ENCODE assay signal across 17 mouse cellular contexts in genomic region chr14:22190111-22190510, GRCm38 (mm10).
DNase-seq lines count a peak whose midpoint lies in the region; ATAC-seq lines count a peak whose summit lies in the region.
"Had no signal": no experiment of that assay in that cellular context is flagged by ENCODE, and none has a peak within 500 bp of the region (broad histone marks: within the 10 kb centered on the region; RNA-seq: fewer than 3 reads in every experiment).

No protein-coding gene starts in this region.

- no peak overlapping the region for H3K4me3 ChIP-seq in hindbrain, embryonic 10.5 days
- H3K4me3 ChIP-seq in hindbrain, embryonic 16.5 days (ENCODE audit: low read length): no peak overlapping the region
- no peak overlapping the region for H3K4me3 ChIP-seq in midbrain, embryonic 10.5 days
- H3K4me3 ChIP-seq in midbrain, embryonic 15.5 days: no peak overlapping the region
- H3K4me3 ChIP-seq in neural tube, embryonic 11.5 days (ENCODE audit: low read depth, low read length): no peak overlapping the region
- no peak overlapping the region for H3K4me3 ChIP-seq in embryonic facial prominence, embryonic 14.5 days (ENCODE audit: low read depth, low read length)
- H3K4me3 ChIP-seq in forebrain, embryonic 15.5 days: no peak overlapping the region
- H3K4me3 ChIP-seq: heart, embryonic 12.5 days had no signal

- peak; percentile 29 for DNase-seq in hindbrain, embryonic 10.5 days (ENCODE audit: low spot score)
- DNase-seq in midbrain, embryonic 10.5 days (ENCODE audit: low spot score): peak; percentile 43
- peak; percentile 29 for DNase-seq in neural tube, embryonic 11.5 days (ENCODE audit: low spot score)
- no peak for DNase-seq in neural tube, embryonic 10.5 days (ENCODE audit: extremely low spot score, low spot score)
- DNase-seq in embryonic facial prominence, embryonic 14.5 days (ENCODE audit: low spot score): peak; percentile 42
- DNase-seq: adrenal gland, adult 2 months; adrenal gland, postnatal 25 days; cerebellum, adult 2 months; cerebellum, postnatal 10 days; gastrocnemius, postnatal 10 days had no signal

- no peak overlapping the region for H3K4me2 ChIP-seq in hindbrain, embryonic 16.5 days (ENCODE audit: low read length)
- no peak overlapping the region for H3K4me2 ChIP-seq in midbrain, embryonic 15.5 days
- no peak overlapping the region for H3K4me2 ChIP-seq in neural tube, embryonic 11.5 days (ENCODE audit: low read depth)
- no peak overlapping the region for H3K4me2 ChIP-seq in embryonic facial prominence, embryonic 14.5 days (ENCODE audit: low read depth, low read length)
- no peak overlapping the region for H3K4me2 ChIP-seq in forebrain, embryonic 15.5 days (replicated peaks)
- H3K4me2 ChIP-seq: heart, embryonic 12.5 days; hindbrain, embryonic 14.5 days had no signal

- no peaks in the 10 kb centered on the region for H3K36me3 ChIP-seq in hindbrain, embryonic 10.5 days
- no peaks in the 10 kb centered on the region for H3K36me3 ChIP-seq in hindbrain, embryonic 16.5 days (ENCODE audit: control insufficient read depth, insufficient read depth, low read length)
- H3K36me3 ChIP-seq in midbrain, embryonic 10.5 days: no peaks in the 10 kb centered on the region
- H3K36me3 ChIP-seq in midbrain, embryonic 15.5 days (replicated peaks): no peaks in the 10 kb centered on the region
- no peaks in the 10 kb centered on the region for H3K36me3 ChIP-seq in neural tube, embryonic 11.5 days (ENCODE audit: control insufficient read depth, insufficient read depth, low read length)
- H3K36me3 ChIP-seq in embryonic facial prominence, embryonic 14.5 days (ENCODE audit: control insufficient read depth, insufficient read depth, low read length): no peaks in the 10 kb centered on the region
- H3K36me3 ChIP-seq in forebrain, embryonic 15.5 days: no peaks in the 10 kb centered on the region
- H3K36me3 ChIP-seq: heart, embryonic 12.5 days had no signal

- no peak for ATAC-seq in hindbrain, embryonic 16.5 days
- no peak for ATAC-seq in midbrain, embryonic 15.5 days (replicated peaks)
- no peak for ATAC-seq in neural tube, embryonic 11.5 days (ENCODE audit: insufficient read depth, low FRiP score, low TSS enrichment)
- no peak for ATAC-seq in embryonic facial prominence, embryonic 14.5 days (ENCODE audit: low read depth)
- no peak for ATAC-seq in forebrain, embryonic 15.5 days (replicated peaks)
- ATAC-seq: forebrain, embryonic 16.5 days; inflammation-experienced regulatory T-cells, adult 6 months had no signal

- peaks cover 8% of the 10 kb centered on the region for H3K4me1 ChIP-seq in hindbrain, embryonic 10.5 days (replicated peaks)
- no peaks in the 10 kb centered on the region for H3K4me1 ChIP-seq in hindbrain, embryonic 16.5 days (ENCODE audit: control insufficient read depth, insufficient read depth, low read depth, low read length)
- peaks cover 10% of the 10 kb centered on the region for H3K4me1 ChIP-seq in midbrain, embryonic 10.5 days
- H3K4me1 ChIP-seq in midbrain, embryonic 15.5 days: 0 out of 2 replicates have a peak, but pooled peaks cover 5% of the 10 kb centered on the region
- H3K4me1 ChIP-seq in neural tube, embryonic 11.5 days (ENCODE audit: control insufficient read depth, insufficient read depth, low read length): peaks cover 3% of the 10 kb centered on the region; the same call in 1 of the 2 replicates
- H3K4me1 ChIP-seq in embryonic facial prominence, embryonic 14.5 days (ENCODE audit: control insufficient read depth, insufficient read depth, low read length): no peaks in the 10 kb centered on the region; the same call in 1 of the 2 replicates
- no peaks in the 10 kb centered on the region for H3K4me1 ChIP-seq in forebrain, embryonic 15.5 days
- H3K4me1 ChIP-seq: heart, embryonic 12.5 days had no signal

- WGBS in hindbrain, embryonic 10.5 days: 37% methylated on average over 6 of the region's 6 CpGs
- 16% methylated on average over 6 of the region's 6 CpGs for WGBS in hindbrain, embryonic 16.5 days
- 35% methylated on average over 6 of the region's 6 CpGs for WGBS in midbrain, embryonic 10.5 days
- 9% methylated on average over 6 of the region's 6 CpGs for WGBS in midbrain, embryonic 15.5 days
- WGBS in neural tube, embryonic 11.5 days: 34% methylated on average over 6 of the region's 6 CpGs
- 55% methylated on average over 6 of the region's 6 CpGs for WGBS in embryonic facial prominence, embryonic 14.5 days
- WGBS in forebrain, embryonic 15.5 days: 36% methylated on average over 6 of the region's 6 CpGs

- no peaks in the 10 kb centered on the region for H3K9me3 ChIP-seq in hindbrain, embryonic 10.5 days
- no peaks in the 10 kb centered on the region for H3K9me3 ChIP-seq in hindbrain, embryonic 16.5 days (ENCODE audit: control insufficient read depth, low read length)
- H3K9me3 ChIP-seq in midbrain, embryonic 10.5 days (replicated peaks): no peaks in the 10 kb centered on the region
- no peaks in the 10 kb centered on the region for H3K9me3 ChIP-seq in midbrain, embryonic 15.5 days
- H3K9me3 ChIP-seq in neural tube, embryonic 11.5 days (ENCODE audit: control insufficient read depth, low read length): no peaks in the 10 kb centered on the region
- no peaks in the 10 kb centered on the region for H3K9me3 ChIP-seq in embryonic facial prominence, embryonic 14.5 days (ENCODE audit: control insufficient read depth, low read length)
- no peaks in the 10 kb centered on the region for H3K9me3 ChIP-seq in forebrain, embryonic 15.5 days
- H3K9me3 ChIP-seq: heart, embryonic 12.5 days had no signal

- H3K27ac ChIP-seq in hindbrain, embryonic 10.5 days: peak overlapping the region; percentile 66
- H3K27ac ChIP-seq in hindbrain, embryonic 16.5 days (ENCODE audit: low read depth, low read length): no peak overlapping the region
- H3K27ac ChIP-seq in midbrain, embryonic 10.5 days (replicated peaks): peak overlapping the region; percentile 23; the same call in 1 of the 2 replicates
- no peak overlapping the region for H3K27ac ChIP-seq in midbrain, embryonic 15.5 days
- H3K27ac ChIP-seq in neural tube, embryonic 11.5 days (ENCODE audit: low read depth, low read length): no peak overlapping the region
- H3K27ac ChIP-seq in embryonic facial prominence, embryonic 14.5 days (replicated peaks; ENCODE audit: low read depth, low read length): no peak overlapping the region
- no peak overlapping the region for H3K27ac ChIP-seq in forebrain, embryonic 15.5 days (replicated peaks)
- H3K27ac ChIP-seq: hindbrain, embryonic 14.5 days had no signal

- no peaks in the 10 kb centered on the region; the same call in 1 of the 2 replicates for H3K27me3 ChIP-seq in hindbrain, embryonic 10.5 days (ENCODE audit: insufficient read depth, poor library complexity, severe bottlenecking)
- no peaks in the 10 kb centered on the region for H3K27me3 ChIP-seq in hindbrain, embryonic 16.5 days (replicated peaks; ENCODE audit: control insufficient read depth, insufficient read depth, low read length)
- H3K27me3 ChIP-seq in midbrain, embryonic 10.5 days (ENCODE audit: low read depth, poor library complexity, severe bottlenecking): no peaks in the 10 kb centered on the region
- H3K27me3 ChIP-seq in midbrain, embryonic 15.5 days (replicated peaks): no peaks in the 10 kb centered on the region
- no peaks in the 10 kb centered on the region for H3K27me3 ChIP-seq in neural tube, embryonic 11.5 days (ENCODE audit: control insufficient read depth, insufficient read depth, low read length)
- no peaks in the 10 kb centered on the region; the same call in 1 of the 2 replicates for H3K27me3 ChIP-seq in embryonic facial prominence, embryonic 14.5 days (replicated peaks; ENCODE audit: control insufficient read depth, insufficient read depth, low read length)
- no peaks in the 10 kb centered on the region for H3K27me3 ChIP-seq in forebrain, embryonic 15.5 days
- H3K27me3 ChIP-seq: heart, embryonic 12.5 days had no signal

- no peak overlapping the region for H3K9ac ChIP-seq in hindbrain, embryonic 16.5 days (ENCODE audit: low read depth, low read length)
- no peak overlapping the region for H3K9ac ChIP-seq in midbrain, embryonic 15.5 days
- no peak overlapping the region for H3K9ac ChIP-seq in neural tube, embryonic 11.5 days (ENCODE audit: low read length)
- no peak overlapping the region for H3K9ac ChIP-seq in embryonic facial prominence, embryonic 14.5 days (ENCODE audit: low read depth, low read length)
- H3K9ac ChIP-seq in forebrain, embryonic 15.5 days (replicated peaks): no peak overlapping the region
- H3K9ac ChIP-seq: heart, embryonic 12.5 days; hindbrain, embryonic 14.5 days had no signal

Comparison
In these comparisons a context has a peak if more than half of its experiments do, and no peak if none do; other contexts are left out.
1. H3K27ac ChIP-seq: peak in hindbrain, embryonic 10.5 days (single experiment) and midbrain, embryonic 10.5 days (single experiment); none in hindbrain, embryonic 16.5 days (single experiment), midbrain, embryonic 15.5 days (single experiment), neural tube, embryonic 11.5 days (single experiment), embryonic facial prominence, embryonic 14.5 days (single experiment) and forebrain, embryonic 15.5 days (single experiment).